Mouse (Mus musculus) frontal cortex, postnatal 36 days (tissue): ENCODE results near the gene Tmem189.

Experiments used
- DNase-seq, 2 experiments: peaks; one replicate each; pipeline ENCODE4 v3.0.0; 2022; ENCODE audit warnings: low spot score in 2 of 2

Gene Tmem189

DNA sequence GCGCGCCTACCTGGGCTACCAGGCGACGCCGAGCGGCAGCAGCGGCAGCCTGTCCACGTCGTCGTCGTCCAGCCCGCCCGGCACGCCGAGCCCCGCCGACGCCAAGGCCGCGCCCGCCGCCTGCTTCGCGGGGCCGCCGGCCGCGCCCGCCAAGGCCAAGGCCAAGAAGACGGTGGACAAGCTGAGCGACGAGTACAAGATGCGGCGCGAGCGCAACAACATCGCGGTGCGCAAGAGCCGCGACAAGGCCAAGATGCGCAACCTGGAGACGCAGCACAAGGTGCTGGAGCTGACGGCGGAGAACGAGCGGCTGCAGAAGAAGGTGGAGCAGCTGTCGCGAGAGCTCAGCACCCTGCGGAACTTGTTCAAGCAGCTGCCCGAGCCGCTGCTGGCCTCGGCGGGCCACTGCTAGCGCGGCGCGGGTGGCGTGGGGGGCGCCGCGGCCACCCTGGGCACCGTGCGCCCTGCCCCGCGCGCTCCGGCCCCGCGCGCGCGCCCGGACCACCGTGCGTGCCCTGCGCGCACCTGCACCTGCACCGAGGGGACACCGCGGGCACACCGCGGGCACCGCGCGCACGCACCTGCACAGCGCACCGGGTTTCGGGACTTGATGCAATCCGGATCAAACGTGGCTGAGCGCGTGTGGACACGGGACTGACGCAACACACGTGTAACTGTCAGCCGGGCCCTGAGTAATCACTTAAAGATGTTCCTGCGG, at the start of gene Tmem189:
Tmem189 (minus strand) TSS at position 322 of the 718 bp plus-strand sequence.
- DNase-seq, result peak; percentile 53 to 61

DNA sequence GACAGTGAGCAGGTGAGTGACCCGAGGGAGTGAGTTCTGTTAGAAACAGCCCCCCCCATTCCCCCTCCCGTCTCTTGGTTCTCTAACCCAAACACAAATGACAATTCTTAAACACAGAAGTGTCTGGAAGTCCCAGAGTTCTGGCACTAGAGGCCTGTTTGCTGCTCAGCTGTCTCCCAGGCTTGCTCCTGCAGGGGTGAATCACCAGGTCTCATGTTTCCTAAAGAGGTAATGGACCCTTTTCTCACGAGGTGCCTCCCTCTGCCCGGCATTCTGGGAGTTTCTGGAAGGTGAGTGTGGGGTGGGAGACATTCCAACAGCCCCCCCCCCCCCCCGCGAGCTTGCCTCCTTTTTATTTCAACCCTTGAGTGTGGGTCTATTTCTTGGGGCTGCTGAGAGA, 49.4 kb upstream of the Tmem189 start:
- DNase-seq, result no peak

DNA sequence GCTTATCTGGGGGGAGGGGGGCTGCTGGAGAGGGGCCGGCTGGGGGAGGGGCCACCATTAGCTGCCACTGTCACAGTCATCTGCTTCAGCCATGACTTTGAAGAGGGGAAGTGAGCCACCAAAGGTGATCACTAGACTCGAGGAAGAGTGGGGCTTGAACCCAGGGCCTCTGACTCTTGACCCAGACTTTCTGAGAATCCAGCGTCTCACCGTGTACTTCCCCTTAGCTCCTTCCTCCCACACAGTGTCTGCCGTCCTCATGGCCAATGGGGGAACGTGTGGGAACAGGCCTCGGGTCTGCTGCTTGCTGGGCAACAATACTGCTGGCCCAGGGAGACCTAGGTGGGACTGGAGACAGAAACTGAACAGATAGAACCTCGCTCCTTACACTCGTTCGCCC, 45.2 kb upstream of the Tmem189 start:
- no peak for DNase-seq

DNA sequence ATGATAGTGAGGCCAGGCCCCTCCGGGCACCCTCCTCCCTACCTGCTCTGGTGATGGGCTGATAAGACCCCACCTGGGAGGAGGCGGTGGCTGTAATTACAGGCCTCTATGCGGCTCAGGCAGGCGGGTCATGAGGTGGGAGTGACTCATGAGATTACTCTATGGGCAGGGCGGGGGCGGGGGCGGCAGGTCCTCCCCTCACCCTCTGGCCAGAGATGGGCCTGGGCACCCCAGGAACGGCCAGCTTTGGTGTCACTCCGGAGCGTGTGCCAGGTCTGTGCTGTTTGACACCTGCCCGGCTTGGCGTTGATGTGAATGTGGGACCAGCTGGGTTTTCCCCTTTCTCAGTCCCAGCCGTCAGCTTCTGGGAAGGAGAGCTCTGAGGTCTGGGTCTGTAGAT, 41.5 kb upstream of the Tmem189 start:
- no peak for DNase-seq

DNA sequence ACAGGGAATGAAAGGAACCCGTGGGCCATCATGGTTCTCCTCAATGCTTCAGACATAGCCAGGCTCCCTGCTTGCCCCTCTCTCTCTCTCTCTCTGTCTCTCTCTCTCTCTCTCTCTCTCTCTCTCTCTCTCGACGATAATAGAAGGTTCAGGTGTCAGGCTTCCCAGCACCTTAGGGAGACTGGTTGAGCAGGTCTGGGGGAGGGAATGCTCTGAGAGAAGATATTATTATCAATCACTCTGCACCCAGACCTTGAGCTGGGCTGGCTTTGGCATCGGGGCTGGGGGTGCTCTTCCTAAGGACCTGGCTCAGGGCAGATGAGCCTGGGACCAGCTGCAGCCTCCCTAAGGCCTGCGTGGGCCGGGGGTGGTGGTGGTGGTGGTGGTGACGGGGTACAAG, 40.4 kb upstream of the Tmem189 start:
- DNase-seq, result no peak

DNA sequence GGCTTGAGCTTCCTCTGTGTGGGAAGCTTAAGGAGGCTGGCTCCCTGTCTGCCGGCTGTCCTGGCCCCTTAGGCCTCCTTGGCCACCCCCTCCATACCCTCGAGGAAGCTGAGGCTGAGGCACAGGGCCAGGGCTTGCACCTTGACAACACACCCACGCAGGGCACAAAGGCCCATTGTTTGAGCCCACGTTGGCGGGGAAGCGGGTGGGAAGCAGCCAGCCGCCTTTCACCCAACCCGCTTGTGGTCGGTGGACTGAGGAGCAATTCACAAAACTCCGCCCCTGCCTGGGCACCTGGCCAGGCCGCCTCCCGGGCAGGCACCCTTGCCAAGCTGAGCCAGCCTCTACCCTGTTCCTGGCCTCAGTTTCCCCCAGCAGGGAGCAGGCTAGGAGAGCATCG, 37.5 kb upstream of the Tmem189 start:
- peak; percentile 15 to 49 for DNase-seq

DNA sequence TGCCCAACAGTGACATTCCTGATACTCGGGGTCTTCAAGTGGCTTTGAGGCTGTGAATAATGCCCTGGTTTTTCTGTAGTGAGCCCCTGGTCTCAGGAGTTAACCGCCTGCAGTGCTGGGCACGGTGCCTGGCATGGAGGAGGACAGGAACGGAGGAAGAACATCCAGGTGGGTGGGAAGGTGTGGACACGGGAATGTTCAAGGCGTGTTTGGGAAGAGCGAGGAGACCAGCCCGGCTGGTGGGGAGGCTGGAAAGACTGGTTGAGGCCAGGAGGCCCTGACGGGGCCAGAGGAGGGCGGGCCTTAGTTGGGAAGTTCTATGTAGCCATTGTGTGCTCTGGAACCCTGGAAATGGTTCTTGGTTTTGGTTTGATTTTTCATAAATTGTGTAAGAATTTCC, 36.3 kb upstream of the Tmem189 start:
- DNase-seq, result no peak

DNA sequence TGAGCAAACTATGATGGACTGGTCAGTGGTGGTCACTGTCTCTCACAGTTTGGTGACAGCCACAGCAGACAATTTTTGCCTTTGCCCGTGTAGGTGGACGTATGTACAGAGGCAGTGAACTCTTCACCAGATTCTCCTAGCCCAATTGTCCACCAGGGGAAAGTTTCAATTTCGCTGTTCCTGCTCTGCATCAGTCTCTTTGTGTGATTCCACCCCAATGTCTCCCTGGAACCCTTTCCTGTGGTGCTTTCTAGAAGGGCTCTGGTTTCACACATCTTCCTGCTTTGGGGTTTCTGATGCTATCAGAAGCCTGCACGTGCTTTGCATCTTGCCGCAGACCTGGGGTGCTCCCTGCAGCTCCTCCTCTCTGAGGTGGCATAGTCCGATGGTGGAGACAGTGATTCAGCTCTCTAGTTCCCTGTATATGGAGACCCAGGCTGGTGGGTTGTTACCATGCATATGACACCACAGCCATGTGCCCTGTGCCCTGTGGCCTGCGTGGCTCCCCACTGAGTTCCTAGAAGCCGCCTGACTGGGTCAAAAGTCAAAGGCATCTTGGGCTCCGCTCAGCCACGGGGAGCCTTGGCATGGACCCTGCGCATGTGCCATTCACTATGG, 34.1 kb upstream of the Tmem189 start:
- no peak for DNase-seq

DNA sequence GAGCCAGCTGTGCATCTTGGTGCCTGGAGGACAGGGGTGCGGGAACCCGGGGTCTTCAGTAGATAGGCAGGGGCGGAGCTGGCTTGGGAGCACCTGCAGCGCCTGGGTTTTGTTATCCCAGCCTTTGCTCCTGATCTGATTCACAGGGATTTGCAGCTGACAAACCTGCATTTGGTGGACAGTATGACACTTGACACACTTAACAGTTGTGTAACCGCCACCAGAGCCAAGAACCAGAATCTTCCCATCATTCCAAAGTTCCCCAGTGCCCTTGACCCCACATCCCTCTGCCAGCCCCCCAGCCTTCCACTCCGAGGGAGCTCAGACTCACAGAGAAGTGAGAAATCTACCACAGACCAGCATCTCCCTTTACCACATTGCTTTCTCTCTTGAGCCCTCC, 32.9 kb upstream of the Tmem189 start:
- DNase-seq, result no peak

DNA sequence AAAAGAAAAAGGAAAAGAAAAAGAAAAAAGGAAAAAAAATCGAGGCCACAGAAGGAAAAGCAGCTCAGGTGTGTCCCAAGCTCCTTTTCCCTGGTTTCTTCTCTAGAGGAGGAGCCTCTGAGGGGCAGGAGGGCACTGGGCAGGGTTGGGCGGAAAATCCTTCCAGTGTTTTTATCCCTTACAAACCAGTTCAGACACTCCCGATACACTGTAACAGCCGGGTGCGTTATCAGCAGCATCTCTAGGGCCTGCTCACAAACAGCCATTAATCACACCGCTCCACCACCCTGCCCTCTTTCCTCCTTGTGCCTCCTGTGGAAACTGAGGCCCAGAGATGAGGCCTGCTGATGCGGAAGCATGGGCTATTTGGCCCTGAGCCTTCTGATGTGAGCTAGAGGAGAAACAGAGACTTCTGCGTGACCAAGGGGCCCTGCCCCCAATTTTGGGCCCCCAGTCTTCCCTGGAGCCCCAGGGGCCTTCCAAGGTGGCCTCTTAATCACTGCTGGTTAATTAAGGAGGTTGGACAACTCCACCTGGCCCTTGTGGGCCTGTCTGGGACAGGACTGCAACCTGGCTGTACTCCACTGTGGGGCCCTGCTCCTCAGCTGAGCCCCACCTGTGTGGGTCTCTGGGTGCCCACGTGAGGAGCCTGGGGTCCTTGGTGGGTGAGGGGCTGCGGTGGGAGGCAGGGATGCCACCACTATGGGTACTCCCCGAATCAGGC, 31.7 kb upstream of the Tmem189 start:
- DNase-seq, result no peak

DNA sequence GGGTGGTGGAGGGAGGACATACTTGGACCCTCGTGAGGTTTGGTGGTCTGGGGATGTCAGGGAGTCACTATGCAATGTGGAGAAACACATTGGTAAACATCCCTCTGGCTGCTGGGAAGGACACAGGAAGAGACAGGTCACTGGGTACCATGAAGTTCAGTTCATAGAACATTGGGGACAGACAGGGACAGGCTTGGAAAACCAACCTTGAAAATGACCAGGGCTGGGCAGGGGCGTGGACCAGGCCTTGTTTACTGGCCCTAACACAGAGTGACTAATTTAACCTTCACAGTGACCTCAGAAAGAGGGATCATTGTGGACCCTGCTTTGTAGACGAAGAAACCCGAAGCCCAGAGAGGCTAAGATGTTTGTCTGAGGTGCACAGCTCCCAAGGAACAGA, 29.9 kb upstream of the Tmem189 start:
- no peak for DNase-seq

DNA sequence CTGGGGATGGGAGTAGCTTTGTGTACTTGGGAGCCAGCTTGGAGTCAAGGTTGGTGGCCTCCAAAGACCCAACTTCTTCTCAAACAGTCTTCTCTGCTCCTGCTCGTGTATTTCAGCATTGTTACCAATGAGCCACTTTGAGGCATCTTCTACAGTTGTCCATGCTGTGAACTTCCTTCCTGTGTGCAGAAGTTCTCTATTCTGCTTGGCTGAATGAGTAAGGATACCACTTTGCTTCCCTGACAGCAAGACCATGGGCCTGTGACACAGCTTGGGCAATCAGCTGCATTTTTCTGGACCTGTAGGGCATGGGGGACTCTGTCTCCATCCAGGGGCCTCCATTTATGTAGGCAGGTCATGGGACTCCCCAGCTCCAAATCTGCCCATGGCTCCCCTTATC, 27.6 kb upstream of the Tmem189 start:
- DNase-seq, result no peak

DNA sequence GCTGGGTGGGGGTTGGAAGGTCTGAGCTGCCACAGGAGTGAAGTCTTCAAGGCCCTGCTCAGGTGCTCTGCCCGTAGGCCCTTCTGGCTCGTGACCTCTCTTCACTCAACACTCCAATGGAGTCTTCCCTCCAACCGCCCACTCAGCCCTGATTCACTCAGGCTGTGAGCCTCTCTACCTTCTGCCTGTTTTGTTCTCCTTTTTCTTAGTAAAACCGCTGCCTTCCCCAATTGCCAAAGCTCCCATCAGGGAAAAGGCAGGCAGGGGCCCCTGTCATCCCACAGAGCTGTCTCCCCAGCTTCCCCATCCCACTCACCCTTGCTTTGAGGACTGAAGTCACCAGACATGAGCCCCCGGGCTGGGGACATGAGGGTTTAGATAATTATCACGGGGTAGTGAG, 25.4 kb upstream of the Tmem189 start:
- peak; percentile 23 to 30 for DNase-seq

DNA sequence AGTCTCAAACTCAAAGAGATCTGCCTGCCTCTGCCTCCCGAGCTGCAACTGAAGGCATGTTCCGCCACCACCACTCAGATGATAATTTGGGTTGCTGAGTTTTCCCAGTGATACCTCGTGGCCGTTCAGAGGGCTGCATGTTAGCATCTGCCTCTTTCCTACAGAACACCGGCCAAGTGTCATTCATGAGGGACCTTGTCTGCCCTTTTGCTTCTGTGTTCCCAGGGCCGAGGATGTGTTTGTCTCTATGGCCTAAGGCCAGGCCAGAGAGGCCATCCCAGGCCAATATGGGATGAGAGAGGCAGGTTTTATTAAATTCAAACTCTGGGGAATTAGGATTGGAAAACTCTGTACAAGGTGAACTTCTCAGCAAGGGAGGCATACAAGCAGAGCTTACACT, 24.7 kb upstream of the Tmem189 start:
- DNase-seq, result no peak

DNA sequence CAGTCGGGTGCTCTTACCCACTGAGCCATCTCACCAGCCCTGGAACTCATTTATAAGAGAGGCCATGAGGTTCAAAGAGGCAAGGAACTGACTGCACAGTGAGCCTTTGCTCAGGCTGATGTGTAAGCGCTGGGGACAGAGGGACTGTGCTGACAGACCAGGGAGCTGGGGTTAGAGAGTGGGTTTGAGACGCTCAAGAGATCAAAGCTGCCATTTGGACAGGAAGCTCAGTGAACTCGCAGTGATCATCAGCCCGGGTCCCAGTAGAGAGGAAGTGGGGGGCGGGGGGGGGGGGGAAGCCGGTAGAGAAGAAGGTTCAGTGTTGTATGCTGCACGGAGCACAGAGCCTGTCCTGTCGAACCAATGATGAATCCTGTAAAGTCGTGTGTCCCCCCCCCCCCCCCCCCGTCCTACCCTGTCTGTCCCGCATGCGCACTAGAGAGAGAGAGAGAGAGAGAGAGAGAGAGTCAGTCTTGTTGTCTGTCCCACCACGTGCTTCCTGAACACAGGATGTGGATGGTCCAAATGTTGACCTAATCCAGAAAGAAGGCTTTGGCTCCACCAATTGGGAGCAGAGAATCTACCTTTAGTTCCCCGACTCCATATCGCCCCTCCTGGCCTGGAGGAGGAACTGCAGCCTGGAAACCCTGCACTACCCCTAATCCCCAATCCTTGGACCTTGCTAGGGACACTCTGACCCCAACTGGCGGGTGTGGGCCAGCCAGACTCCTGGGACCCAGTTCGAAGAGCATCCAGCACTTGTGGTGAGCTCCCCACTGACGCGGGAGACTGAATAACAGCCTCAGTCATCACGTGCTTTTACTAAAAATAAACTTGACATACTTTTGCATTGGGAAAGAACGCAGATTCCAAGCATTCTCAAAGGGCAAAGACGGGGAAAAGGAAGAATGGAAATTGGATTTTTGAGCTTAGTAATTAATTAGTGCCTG, 23.5 kb upstream of the Tmem189 start:
- no peak for DNase-seq

DNA sequence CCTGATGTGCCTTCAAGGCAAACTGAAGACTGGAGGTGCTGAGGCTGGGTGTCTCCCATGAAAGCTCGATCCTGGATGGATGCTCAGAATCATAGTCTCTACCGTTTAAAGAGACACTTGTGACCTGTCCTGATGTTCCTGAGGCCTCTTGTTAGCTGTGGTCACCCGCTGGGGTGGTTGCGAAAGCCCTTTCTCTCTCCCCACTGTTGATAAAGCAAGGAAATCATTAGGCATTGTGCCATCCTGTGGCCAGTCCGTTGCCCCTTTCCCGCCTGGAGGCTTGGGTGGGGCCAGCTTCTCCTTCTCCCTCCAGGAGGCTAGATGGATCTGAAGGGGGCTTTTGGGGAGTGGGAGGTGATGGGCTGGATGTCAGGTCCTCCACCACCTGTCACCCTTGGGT, 21.0 kb upstream of the Tmem189 start:
- no peak for DNase-seq

DNA sequence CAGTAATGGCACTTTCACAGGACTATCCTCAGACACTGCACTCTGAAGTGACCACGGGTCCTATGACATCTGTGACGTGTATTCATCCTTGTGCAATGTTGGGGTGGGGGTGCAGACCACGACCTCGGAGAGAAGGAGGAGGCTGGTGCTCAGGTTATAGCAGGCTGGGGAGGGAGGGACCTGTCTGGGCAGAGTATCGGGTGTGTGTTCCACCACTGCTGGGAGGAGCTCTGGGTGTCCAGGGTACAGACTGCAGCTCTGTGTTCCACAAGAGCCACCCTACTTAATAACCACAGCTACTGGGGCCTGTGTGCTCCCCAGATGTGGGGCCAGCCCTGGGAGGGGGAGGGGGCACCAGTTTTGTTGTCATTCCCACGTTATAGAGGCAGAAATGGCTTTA, 20.3 kb upstream of the Tmem189 start:
- DNase-seq, result no peak

DNA sequence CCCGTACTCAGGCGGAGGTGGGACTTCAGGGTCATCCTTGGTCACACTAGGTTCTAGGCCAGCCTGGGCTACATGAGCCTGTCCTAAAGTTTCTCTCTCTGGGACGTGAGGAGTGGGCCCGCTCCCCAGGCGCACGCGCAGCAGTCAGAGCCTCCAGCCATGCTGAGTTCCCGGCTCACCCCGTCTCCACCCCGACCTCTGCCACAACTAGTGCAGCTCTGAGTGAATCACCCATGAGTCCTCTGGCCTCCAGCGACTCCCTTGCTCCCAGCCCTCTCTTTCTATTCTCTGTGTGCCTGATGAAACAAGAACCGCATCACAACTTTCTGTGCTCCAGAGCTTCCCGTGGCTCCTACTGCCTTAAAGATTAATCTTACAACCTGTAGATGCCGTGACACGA, 18.8 kb upstream of the Tmem189 start:
- no peak for DNase-seq

DNA sequence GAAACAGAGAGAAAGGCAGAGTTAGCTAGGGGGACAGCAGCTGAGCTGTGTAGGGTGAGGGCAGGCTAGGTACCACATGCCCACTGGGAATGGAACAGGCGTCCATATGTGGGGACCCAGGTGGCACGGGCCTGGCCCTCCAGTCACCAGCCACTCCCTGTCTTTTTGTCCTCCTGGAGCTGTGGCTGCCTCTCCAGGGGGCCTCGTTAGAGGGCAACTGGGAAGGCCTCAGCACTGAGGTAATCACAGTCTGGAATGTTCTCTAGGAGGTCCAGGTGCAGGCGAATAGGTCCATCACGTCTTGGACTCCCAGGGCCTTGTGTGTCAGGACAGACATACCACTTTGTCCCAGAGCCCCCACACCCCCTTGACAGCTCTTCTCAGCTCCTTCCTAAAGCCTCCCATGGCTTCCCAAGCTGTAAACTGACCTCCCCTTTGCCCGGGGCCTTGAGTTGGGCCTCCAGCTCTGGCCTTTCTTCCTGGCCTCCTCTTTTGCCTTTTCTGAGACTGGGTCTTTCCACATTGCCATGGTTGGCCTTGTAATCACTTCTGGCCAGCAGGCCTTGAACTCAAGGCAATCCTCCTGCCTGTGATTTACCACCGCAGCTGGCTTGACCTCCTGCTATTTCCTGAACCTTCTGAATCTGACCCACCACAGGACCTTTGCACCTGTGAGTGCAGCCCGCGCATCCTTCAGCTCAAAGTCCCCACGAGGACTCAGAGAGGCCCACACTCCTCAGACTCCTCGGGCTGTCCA, 16.7 kb upstream of the Tmem189 start:
- DNase-seq, result no peak

DNA sequence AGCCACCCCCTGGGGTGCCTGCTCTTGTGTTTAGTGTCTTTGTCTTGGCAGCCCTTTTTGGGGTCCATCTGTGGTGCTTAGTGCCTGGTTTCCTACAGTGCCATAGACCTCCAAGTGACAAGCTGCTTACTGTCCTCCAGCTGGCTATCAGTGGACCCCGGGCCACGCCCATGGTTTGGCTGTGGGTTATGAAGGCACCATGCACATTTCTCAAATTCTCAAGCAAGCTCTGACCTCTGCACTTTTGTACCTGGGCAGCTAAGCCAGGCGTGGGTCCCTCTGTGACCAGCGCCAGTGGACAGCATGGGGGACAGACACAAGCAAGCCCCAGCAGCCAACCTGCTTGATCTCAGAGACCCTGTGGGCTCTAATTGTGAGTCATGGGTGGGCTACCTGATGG, 14.8 kb upstream of the Tmem189 start:
- no peak for DNase-seq

DNA sequence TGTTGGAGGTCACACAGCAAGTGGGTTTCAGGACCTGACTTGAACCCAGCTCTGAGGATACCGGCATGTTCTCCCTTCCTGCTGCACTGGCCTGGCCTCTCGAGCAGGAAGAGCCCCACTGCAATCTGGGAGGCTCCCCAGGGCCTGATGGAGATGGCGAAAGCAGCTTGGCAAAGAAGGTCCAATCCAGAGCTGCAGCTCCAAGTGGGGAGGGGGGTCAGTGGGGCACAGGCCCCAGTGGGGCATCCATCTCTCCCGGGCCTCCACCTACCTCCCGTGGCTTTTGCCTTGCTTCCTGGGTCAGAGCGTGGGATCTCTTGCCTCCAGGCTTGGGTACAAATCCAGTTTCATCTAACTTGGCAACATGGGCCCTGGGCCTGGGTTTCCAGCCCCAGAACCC, 12.5 kb upstream of the Tmem189 start:
- no peak for DNase-seq
